Mouse (Mus musculus): ENCODE measurements around the gene Gm21962. TPM values are rescaled to one million over a fixed set of nuclear protein-coding genes. Genes with fewer than 3 reads are reported as not detected.

Gm21962 gene
- polyA plus RNA-seq, 1 experiment from 2014 or later: not detected

Small RNA genes within 50 kb of the gene (microRNA-seq; reads per million reads assigned to microRNA genes)
- gene Gm22468: not detected

Other genes with a start within 250 kb of the Gm21962 start
- 15.4 and 20.6 TPM in 2 replicates for gene Ddit4l, start 49.9 kb upstream of the Gm21962 start, polyA plus RNA-seq (2015; fragmentation: Nextera tagmentation; extraction: Ambion mirVana)
- 714 and 880 TPM in 2 replicates for gene H2afz, start 193.0 kb downstream of the Gm21962 start, polyA plus RNA-seq (2015; fragmentation: Nextera tagmentation; extraction: Ambion mirVana)
- 15.1 and 17.8 TPM in 2 replicates for gene Dnajb14, start 196.2 kb downstream of the Gm21962 start, polyA plus RNA-seq (2015; fragmentation: Nextera tagmentation; extraction: Ambion mirVana)
- gene Lamtor3, start 247.0 kb downstream of the Gm21962 start, polyA plus RNA-seq (2015; fragmentation: Nextera tagmentation; extraction: Ambion mirVana): 128 and 132 TPM in 2 replicates